Mouse (Mus musculus): Measurements from ENCODE around the gene Tmtc1. TPM values are rescaled to one million over a fixed set of nuclear protein-coding genes. Genes with fewer than 3 reads are reported as not detected.

Tmtc1 gene
- polyA plus RNA-seq, 1 experiment from 2014 or later = 1.1 TPM

DNA sequence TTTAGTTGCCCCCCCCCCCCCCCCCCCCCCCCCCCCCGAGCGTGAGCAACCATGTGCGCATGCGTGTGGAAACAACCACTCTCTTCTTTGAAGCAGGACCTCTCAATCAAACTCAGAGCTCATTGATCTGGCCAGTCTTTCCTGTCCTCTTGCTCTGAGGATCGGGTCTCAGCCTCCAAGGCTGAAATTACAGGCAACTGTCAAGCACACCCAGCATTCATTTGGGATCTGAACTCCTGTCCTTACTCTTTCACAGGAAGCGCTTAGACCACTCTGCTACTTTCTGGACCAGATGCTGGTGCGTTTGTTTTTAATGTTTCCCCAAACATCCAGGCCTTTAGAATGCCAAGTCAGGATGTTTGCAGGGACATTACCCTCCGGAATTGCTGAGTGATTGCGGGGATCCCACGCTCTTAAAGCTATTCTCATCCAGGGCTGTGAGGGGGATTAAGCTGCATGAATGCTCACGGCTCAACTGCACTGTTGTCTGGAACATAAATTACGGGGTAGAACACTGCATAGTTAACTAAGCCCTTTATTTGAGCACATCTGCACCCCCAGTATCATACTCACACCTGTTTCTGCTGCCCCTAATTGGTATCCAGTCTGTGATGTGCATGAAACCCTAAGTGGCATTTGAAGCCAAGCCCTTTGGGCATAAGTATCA lies 85.5 kb downstream of the Tmtc1 start:
- H3K27me3 ChIP-seq (ENCODE audit: control insufficient read depth, insufficient read depth, low read length) = no peaks in the 10 kb centered on the region
- H3K4me1 ChIP-seq (replicated peaks; ENCODE audit: control insufficient read depth, insufficient read depth, low read length) = no peaks in the 10 kb centered on the region
- ATAC-seq (replicated peaks; ENCODE audit: low FRiP score) (peak; percentile 74), DNase-seq (ENCODE audit: low spot score) (peak; percentile 56)
- H3K4me3 ChIP-seq (ENCODE audit: low read depth, low read length) = peak overlapping the region; percentile 14; the same call in 1 of the 2 replicates
- no peak overlapping the region for H3K9ac ChIP-seq (ENCODE audit: low read length)
- H3K36me3 ChIP-seq (ENCODE audit: control insufficient read depth, insufficient read depth, low read length) = no peaks in the 10 kb centered on the region; the same call in 1 of the 2 replicates
- H3K9me3 ChIP-seq (ENCODE audit: control insufficient read depth, low read length) = peaks cover 3% of the 10 kb centered on the region; the same call in 1 of the 2 replicates
- H3K27ac ChIP-seq (ENCODE audit: low read depth, low read length) = peak overlapping the region; percentile 77
- WGBS = 21% methylated on average over 8 of the region's 12 CpGs
- H3K4me2 ChIP-seq (ENCODE audit: low read depth, low read length, severe bottlenecking) = peak overlapping the region; percentile 32; the same call in 1 of the 2 replicates

DNA sequence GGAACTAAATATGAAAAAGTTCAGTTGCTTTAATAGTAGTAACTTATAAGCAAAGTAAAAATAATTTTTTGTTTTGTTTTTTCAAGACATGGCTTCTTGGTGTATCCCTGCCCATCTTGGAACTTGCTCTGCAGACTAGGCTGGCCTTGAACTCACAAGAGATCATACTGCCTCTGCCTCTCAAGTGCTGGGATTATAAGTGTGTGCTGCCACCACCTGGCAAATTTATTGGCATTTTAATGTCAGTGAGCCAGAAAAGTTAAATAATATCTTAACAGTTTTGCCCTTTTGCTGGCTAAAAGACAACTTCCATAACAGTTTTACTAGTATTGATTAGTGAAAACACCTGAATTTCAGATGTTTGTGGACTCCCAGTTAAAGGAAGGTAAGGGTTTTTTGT lies 88.0 kb downstream of the Tmtc1 start:
- Histone ChIP-seq H3K27me3 (ENCODE audit: control insufficient read depth, insufficient read depth, low read length) (no peaks in the 10 kb centered on the region), H3K4me3 (ENCODE audit: low read depth, low read length) (no peak overlapping the region), H3K9ac (ENCODE audit: low read length) (no peak overlapping the region), H3K9me3 (ENCODE audit: control insufficient read depth, low read length) (peaks cover 3% of the 10 kb centered on the region; the same call in 1 of the 2 replicates), H3K4me2 (ENCODE audit: low read depth, low read length, severe bottlenecking) (no peak overlapping the region), H3K36me3 (ENCODE audit: control insufficient read depth, insufficient read depth, low read length) (no peaks in the 10 kb centered on the region; the same call in 1 of the 2 replicates), H3K27ac (ENCODE audit: low read depth, low read length) (no peak overlapping the region), H3K4me1 (replicated peaks; ENCODE audit: control insufficient read depth, insufficient read depth, low read length) (no peaks in the 10 kb centered on the region)
- DNase-seq (ENCODE audit: low spot score) (no peak), ATAC-seq (replicated peaks; ENCODE audit: low FRiP score) (no peak)

DNA sequence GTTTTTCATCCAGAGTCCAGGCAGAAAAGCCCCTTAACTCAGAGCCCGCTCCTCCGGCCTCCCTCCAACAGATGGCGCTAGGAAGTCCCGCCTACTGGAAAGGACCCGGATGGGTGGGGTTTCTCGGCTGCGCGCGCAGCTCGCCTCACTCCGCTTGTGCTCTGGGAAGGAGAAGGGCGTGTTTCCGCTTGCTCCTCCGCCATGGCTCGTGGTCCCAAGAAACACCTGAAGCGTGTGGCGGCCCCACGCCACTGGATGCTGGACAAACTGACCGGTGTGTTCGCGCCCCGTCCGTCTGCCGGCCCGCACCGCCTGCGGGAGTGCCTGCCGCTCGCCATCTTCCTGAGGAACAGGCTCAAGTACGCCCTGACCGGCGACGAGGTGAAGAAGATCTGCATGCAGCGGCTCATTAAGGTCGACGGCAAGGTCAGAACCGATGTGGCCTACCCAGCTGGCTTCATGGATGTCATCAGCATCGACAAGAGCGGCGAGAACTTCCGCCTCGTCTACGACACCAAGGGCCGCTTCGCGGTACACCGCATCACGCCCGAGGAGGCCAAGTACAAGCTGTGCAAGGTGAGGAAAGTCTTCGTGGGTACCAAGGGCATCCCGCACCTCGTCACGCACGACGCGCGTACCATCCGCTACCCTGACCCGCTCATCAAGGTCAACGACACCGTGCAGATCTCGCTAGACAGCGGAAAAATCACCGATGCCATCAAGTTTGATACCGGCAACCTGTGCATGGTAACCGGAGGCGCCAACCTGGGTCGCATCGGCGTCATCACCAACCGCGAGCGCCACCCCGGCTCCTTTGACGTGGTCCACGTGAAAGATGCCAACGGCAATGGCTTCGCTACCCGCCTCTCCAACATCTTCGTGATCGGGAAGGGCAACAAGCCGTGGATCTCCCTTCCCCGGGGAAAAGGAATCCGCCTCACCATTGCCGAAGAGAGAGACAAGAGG lies 89.4 kb downstream of the Tmtc1 start:
- peak; percentile 86 for DNase-seq (ENCODE audit: low spot score)
- Histone ChIP-seq H3K9me3 (ENCODE audit: control insufficient read depth, low read length) (peaks cover 3% of the 10 kb centered on the region; the same call in 1 of the 2 replicates), H3K9ac (ENCODE audit: low read length) (peak overlapping the region; percentile 44; the same call in 1 of the 2 replicates), H3K4me2 (ENCODE audit: low read depth, low read length, severe bottlenecking) (peak overlapping the region; percentile 46), H3K36me3 (ENCODE audit: control insufficient read depth, insufficient read depth, low read length) (no peaks in the 10 kb centered on the region; the same call in 1 of the 2 replicates), H3K4me3 (ENCODE audit: low read depth, low read length) (peak overlapping the region; percentile 32), H3K27ac (ENCODE audit: low read depth, low read length) (no peak overlapping the region), H3K4me1 (replicated peaks; ENCODE audit: control insufficient read depth, insufficient read depth, low read length) (no peaks in the 10 kb centered on the region), H3K27me3 (ENCODE audit: control insufficient read depth, insufficient read depth, low read length) (no peaks in the 10 kb centered on the region)
- peak; percentile 63 for ATAC-seq (replicated peaks; ENCODE audit: low FRiP score)
- 39% methylated on average over 85 of the region's 85 CpGs for WGBS

DNA sequence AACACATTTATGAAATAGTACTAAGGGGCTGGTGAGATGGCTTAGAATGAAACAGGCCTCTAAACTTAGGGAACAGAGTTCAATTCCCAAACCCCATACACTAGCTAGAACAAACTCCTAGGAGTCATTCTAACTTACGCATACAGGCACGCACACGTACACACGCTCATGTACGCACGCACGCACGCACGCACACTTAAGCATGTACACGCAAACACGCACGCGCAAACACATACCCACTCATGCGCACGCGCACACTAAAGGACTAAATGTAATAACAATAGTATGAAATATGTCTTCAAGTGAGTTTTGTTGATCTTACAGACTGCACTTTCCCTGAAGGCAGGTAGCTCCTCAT lies 90.1 kb downstream of the Tmtc1 start:
- no peak overlapping the region for H3K9ac ChIP-seq (ENCODE audit: low read length)
- ATAC-seq (replicated peaks; ENCODE audit: low FRiP score) = peak; percentile 44
- no peaks in the 10 kb centered on the region for H3K4me1 ChIP-seq (replicated peaks; ENCODE audit: control insufficient read depth, insufficient read depth, low read length)
- no peak overlapping the region for H3K27ac ChIP-seq (ENCODE audit: low read depth, low read length)
- WGBS = 80% methylated on average over 16 of the region's 16 CpGs
- H3K9me3 ChIP-seq (ENCODE audit: control insufficient read depth, low read length) = peaks cover 3% of the 10 kb centered on the region; the same call in 1 of the 2 replicates
- H3K27me3 ChIP-seq (ENCODE audit: control insufficient read depth, insufficient read depth, low read length) = no peaks in the 10 kb centered on the region
- DNase-seq (ENCODE audit: low spot score) = no peak
- no peak overlapping the region; the same call in 1 of the 2 replicates for H3K4me2 ChIP-seq (ENCODE audit: low read depth, low read length, severe bottlenecking)
- no peaks in the 10 kb centered on the region; the same call in 1 of the 2 replicates for H3K36me3 ChIP-seq (ENCODE audit: control insufficient read depth, insufficient read depth, low read length)
- H3K4me3 ChIP-seq (ENCODE audit: low read depth, low read length) = peak overlapping the region; percentile 32; the same call in 1 of the 2 replicates

DNA sequence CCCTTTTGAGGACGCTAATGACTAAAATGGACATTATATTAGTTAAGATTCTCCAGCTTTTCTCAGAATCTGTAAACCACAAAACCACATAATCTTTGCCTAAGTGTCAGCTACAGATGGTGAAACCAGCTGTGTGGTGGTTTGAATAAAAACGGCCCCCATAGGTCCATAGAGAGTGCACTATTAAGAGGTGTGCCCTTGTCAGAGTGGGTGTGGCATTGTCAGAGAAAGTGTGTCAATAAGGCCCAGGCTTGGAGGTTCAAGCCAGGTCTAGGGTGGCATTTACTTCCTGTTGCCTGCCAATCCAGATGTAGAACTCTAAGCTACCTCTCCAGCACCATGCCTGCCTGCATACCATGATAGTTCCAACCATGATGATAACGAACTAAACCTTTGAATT lies 99.2 kb downstream of the Tmtc1 start:
- DNase-seq (ENCODE audit: low spot score) (no peak), ATAC-seq (replicated peaks; ENCODE audit: low FRiP score) (no peak)
- H3K4me1 ChIP-seq (replicated peaks; ENCODE audit: control insufficient read depth, insufficient read depth, low read length) = no peaks in the 10 kb centered on the region
- no peaks in the 10 kb centered on the region for H3K27me3 ChIP-seq (ENCODE audit: control insufficient read depth, insufficient read depth, low read length)
- H3K4me3 ChIP-seq (ENCODE audit: low read depth, low read length) = no peak overlapping the region
- WGBS = 86% methylated on average over 3 of the region's 3 CpGs
- H3K9me3 ChIP-seq (ENCODE audit: control insufficient read depth, low read length) = no peaks in the 10 kb centered on the region
- H3K27ac ChIP-seq (ENCODE audit: low read depth, low read length) = no peak overlapping the region
- no peak overlapping the region for H3K9ac ChIP-seq (ENCODE audit: low read length)
- no peaks in the 10 kb centered on the region for H3K36me3 ChIP-seq (ENCODE audit: control insufficient read depth, insufficient read depth, low read length)
- no peak overlapping the region for H3K4me2 ChIP-seq (ENCODE audit: low read depth, low read length, severe bottlenecking)

DNA sequence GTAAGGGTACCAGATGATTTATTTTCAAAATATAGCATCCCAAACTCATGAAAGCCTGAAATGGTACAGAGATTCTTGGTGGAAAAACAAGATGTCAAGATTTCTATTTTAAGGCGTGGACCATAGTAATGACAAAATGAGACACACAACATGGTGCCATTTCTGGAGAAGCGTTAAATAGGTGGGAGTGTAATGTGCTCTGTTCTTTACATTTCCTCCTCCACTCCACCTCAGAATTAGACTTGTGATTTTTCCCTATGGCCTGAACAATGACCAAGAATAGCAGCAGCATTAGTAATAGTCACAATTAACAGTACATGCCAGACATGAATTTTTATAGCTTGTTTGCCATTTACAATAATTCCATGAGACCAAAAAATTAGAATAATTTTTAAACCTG lies 102.0 kb downstream of the Tmtc1 start:
- Histone ChIP-seq H3K27me3 (ENCODE audit: control insufficient read depth, insufficient read depth, low read length) (no peaks in the 10 kb centered on the region), H3K27ac (ENCODE audit: low read depth, low read length) (no peak overlapping the region), H3K9me3 (ENCODE audit: control insufficient read depth, low read length) (no peaks in the 10 kb centered on the region), H3K4me1 (replicated peaks; ENCODE audit: control insufficient read depth, insufficient read depth, low read length) (peaks cover 3% of the 10 kb centered on the region; the same call in 1 of the 2 replicates), H3K36me3 (ENCODE audit: control insufficient read depth, insufficient read depth, low read length) (no peaks in the 10 kb centered on the region), H3K9ac (ENCODE audit: low read length) (no peak overlapping the region), H3K4me3 (ENCODE audit: low read depth, low read length) (no peak overlapping the region), H3K4me2 (ENCODE audit: low read depth, low read length, severe bottlenecking) (no peak overlapping the region)
- ATAC-seq (replicated peaks; ENCODE audit: low FRiP score) (no peak), DNase-seq (ENCODE audit: low spot score) (no peak)
- WGBS = 93% methylated on average over 2 of the region's 2 CpGs

DNA sequence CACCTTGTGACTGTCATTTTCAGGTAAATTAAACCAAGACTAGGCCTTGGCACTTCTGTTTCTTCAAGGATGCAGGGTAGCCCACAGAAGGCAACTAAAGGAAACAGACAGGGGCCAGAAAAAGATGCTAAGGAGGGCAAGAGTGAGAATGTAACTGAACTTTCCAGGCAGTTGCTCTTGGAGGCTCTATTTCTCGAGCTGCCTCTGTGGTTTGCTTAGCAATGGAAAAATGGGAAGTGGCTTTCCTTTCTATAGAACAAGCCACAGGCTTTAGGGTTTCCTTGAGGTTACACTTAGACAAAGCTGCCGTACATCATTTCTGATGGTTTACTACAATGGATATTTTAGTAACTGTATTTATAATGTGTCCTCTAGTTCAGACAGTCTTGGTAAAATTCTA lies 102.4 kb downstream of the Tmtc1 start:
- no peak for DNase-seq (ENCODE audit: low spot score)

DNA sequence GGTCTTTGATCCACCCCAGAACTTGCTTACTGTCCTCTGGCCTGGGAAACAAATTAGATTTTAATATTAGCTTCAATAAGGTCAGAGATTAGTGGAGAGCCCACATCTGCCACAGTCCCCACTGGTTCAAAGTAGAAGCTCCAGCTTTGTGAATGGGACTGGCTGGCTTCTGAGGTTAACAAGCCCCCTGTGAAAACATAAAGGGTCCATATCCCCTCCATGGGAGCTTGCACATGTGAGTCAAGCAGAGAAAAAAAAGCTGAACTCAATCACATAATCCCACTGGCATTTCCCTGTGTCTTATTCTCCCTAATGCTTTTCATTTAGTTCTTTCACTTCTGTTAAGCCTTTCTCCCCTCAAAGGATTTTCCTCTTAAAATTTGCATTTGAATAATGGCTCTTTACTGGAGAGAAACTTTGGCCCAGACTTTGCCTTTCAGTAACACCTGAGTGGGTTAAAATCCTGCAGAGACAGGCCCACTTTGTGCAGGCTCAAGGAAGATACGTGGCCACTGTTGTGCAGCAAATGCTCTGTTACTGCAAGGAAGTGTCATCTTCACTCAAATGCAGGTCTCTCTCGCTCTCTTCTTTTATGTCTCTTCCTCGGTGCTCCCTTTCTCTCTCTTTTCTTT lies 105.7 kb downstream of the Tmtc1 start:
- 0 out of 2 replicates have a peak overlapping the region, but pooled peaks have one; percentile 1 for H3K4me2 ChIP-seq (ENCODE audit: low read depth, low read length, severe bottlenecking)
- peak overlapping the region; percentile 53; the same call in 1 of the 2 replicates for H3K27ac ChIP-seq (ENCODE audit: low read depth, low read length)
- no peaks in the 10 kb centered on the region for H3K36me3 ChIP-seq (ENCODE audit: control insufficient read depth, insufficient read depth, low read length)
- H3K4me3 ChIP-seq (ENCODE audit: low read depth, low read length) = no peak overlapping the region
- WGBS = 10% methylated on average over 3 of the region's 3 CpGs
- H3K9ac ChIP-seq (ENCODE audit: low read length) = no peak overlapping the region
- DNase-seq (ENCODE audit: low spot score) (no peak), ATAC-seq (replicated peaks; ENCODE audit: low FRiP score) (peak; percentile 94)
- peaks cover 3% of the 10 kb centered on the region; the same call in 1 of the 2 replicates for H3K4me1 ChIP-seq (replicated peaks; ENCODE audit: control insufficient read depth, insufficient read depth, low read length)
- no peaks in the 10 kb centered on the region for H3K9me3 ChIP-seq (ENCODE audit: control insufficient read depth, low read length)
- no peaks in the 10 kb centered on the region for H3K27me3 ChIP-seq (ENCODE audit: control insufficient read depth, insufficient read depth, low read length)

More for the DNA sequence above, 102.4 kb downstream of the Tmtc1 start:
- ATAC-seq (replicated peaks; ENCODE audit: low FRiP score) = no peak
- H3K9ac ChIP-seq (ENCODE audit: low read length) = no peak overlapping the region
- no peaks in the 10 kb centered on the region for H3K36me3 ChIP-seq (ENCODE audit: control insufficient read depth, insufficient read depth, low read length)
- no peaks in the 10 kb centered on the region for H3K9me3 ChIP-seq (ENCODE audit: control insufficient read depth, low read length)
- no peak overlapping the region for H3K4me2 ChIP-seq (ENCODE audit: low read depth, low read length, severe bottlenecking)
- no peak overlapping the region for H3K4me3 ChIP-seq (ENCODE audit: low read depth, low read length)
- H3K27me3 ChIP-seq (ENCODE audit: control insufficient read depth, insufficient read depth, low read length) = no peaks in the 10 kb centered on the region
- 81% methylated on average over 2 of the region's 2 CpGs for WGBS
- H3K4me1 ChIP-seq (replicated peaks; ENCODE audit: control insufficient read depth, insufficient read depth, low read length) = peaks cover 3% of the 10 kb centered on the region; the same call in 1 of the 2 replicates
- H3K27ac ChIP-seq (ENCODE audit: low read depth, low read length) = no peak overlapping the region
